Mouse (Mus musculus) thymus, adult 2 months (tissue): ENCODE results near the gene Plxdc1. TPM values are rescaled to one million over a fixed set of nuclear protein-coding genes. Genes with fewer than 3 reads are reported as not detected.
A peak's percentile ranks its signal among the peaks of the same experiment; 100 is the strongest.

ENCODE experiments used
- DNase-seq: peaks from one replicate; pipeline ENCODE4 v3.0.0; 2021
- H3K27ac ChIP-seq: fragments of 200-500 bp; 2 replicates; pipeline ENCODE4 v1.5.1; 2012; ENCODE audit warnings: low read length, control low read depth; ENCODE audit not compliant: control insufficient read depth, insufficient read depth
- H3K27me3 ChIP-seq: fragments of 200-500 bp; 2 replicates; pipeline ENCODE4 v1.6.1; 2012; ENCODE audit warnings: mild to moderate bottlenecking, low read length, moderate library complexity, mixed read lengths; ENCODE audit not compliant: control insufficient read depth, insufficient read depth
- H3K36me3 ChIP-seq: fragments of 200-500 bp; 2 replicates; pipeline ENCODE4 v1.6.1; 2012; ENCODE audit warnings: mild to moderate bottlenecking, low read length, moderate library complexity; ENCODE audit not compliant: control insufficient read depth, insufficient read depth
- H3K4me1 ChIP-seq: fragments of 200-500 bp; replicated peaks from 2 replicates; pipeline ENCODE4 v1.6.1; 2012; ENCODE audit warnings: low read length; ENCODE audit not compliant: control insufficient read depth, insufficient read depth
- H3K4me3 ChIP-seq: fragments of 200-500 bp; 2 replicates; pipeline ENCODE4 v1.5.1; 2012; ENCODE audit warnings: mild to moderate bottlenecking, low read length, control low read depth, moderate library complexity; ENCODE audit not compliant: control insufficient read depth, insufficient read depth
- CTCF ChIP-seq: fragments of 200-500 bp; IDR thresholded peaks from 2 replicates; pipeline ENCODE4 v1.5.1; 2012; ENCODE audit warnings: mild to moderate bottlenecking, control low read depth, low read length, moderate library complexity, borderline replicate concordance; ENCODE audit not compliant: control insufficient read depth, poor library complexity, insufficient read depth; ENCODE audit errors: extremely low read depth
- POLR2A ChIP-seq: fragments of 200-500 bp; IDR thresholded peaks from 2 replicates; pipeline ENCODE4 v1.6.1; 2012; ENCODE audit warnings: mild to moderate bottlenecking, low read length, control low read depth, moderate library complexity; ENCODE audit not compliant: control insufficient read depth, poor library complexity, insufficient read depth; ENCODE audit errors: extremely low read depth
- WGBS: fragments of 180-500 bp; shearing (Covaris S2); methylation state at CpG from one replicate; pipeline ENCODE4 v1.1.7; 2018; 5-methylcytosine and 5-hydroxymethylcytosine counted together
- polyA plus RNA-seq: library from polyadenylated mRNA; depleted of rRNA; stranded (reverse); fragments of >200 nt; gene quantifications from 2 replicates; pipeline ENCODE4 v1.2.3, GENCODE M21; 2012

The Plxdc1 gene
- polyA plus RNA-seq, 1 experiment: 77.5 TPM

DNA sequence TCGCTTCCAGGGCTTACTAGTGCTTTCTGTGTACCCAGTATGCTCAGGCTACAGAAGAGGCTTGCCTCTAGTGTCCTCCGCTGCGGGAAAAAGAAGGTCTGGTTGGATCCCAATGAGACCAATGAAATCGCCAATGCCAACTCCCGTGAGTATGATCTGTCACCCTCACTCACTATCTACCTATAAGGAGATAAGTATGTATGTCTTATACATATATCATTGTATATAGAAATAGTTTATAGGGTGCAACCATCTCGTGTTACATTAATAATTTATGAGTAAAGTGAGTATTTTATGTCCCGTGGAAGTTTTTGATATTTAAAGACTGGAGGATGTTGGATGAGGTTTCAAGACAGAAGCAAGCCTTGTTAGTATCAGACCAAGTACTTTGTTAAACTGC is 41.5 kb upstream of the Plxdc1 start:
- Histone ChIP-seq H3K4me3 (peak overlapping the region; percentile 96; the same call in 1 of the 2 replicates), H3K27me3 (no peaks in the 10 kb centered on the region), H3K4me1 (peaks cover 9% of the 10 kb centered on the region), H3K36me3 (peaks cover 30% of the 10 kb centered on the region), H3K27ac (no peak overlapping the region)
- TF ChIP-seq CTCF (no peak), POLR2A (no peak)
- WGBS: 23% methylated on average over 7 of the region's 7 CpGs
- DNase-seq: no peak

DNA sequence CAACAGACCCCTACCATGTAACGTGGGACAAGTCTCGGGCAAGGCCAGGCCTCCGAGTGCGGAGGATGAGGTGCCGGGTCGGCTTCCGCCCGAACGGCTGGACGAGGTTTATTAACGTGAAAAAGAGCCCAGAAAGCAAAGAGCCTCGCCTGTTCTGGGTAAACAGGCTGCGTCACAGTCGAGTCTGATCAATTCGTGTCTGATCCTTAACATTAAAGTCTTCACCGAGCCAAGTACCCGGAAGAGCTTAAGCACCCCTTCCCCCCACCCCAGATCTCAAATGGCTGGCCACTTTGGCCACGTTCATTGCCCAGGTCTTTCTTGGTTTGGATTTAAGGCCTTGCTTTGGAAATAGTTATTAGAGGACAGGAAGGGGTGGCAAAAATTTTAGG is 41.0 kb upstream of the Plxdc1 start:
- TF ChIP-seq POLR2A (no peak), CTCF (no peak)
- no peak for DNase-seq
- peak overlapping the region; percentile 96 for H3K4me3 ChIP-seq
- H3K27me3 ChIP-seq: no peaks in the 10 kb centered on the region
- H3K4me1 ChIP-seq: peaks cover 11% of the 10 kb centered on the region
- H3K27ac ChIP-seq: no peak overlapping the region
- WGBS: under 1% methylated on average over 18 of the region's 18 CpGs
- peaks cover 30% of the 10 kb centered on the region for H3K36me3 ChIP-seq

DNA sequence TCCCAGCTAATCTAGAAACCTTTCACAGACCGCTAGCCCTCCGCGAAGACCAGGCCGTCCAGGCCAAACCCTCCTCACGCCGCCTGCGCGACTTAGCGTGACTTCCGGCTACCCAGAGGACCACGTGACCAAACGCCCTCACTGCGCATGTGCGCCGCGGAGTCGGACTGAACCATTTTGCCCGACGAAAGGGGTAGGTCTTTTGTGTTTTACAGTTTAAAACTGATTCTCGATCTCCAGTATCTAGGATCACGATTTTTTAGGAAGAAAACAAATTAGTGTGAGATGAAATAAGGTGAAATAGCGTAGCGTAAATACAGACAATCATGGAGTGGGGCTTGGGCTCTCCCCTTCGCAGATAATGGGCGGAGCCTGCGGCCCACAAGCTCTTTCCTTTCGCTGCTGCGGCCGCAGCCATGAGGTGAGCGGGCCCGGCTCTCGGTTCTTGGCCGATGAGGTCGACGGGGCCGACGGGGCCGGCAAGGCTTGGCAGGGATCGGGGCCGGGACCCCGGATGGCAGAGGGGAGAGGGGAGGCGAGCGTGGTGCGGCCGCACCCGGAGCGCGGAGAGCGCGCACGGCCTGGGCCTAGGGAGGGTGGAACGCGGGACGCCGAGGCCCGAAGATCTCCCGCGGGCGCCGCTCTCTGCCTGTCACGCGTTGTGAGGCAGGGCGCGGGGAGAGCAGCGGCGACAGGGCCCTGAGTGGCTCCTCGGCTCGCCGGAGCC is 40.5 kb upstream of the Plxdc1 start, which contains the start of gene Rpl19:
TSS of gene Rpl19 (plus strand) at position 141 of the 727 bp plus-strand sequence.
- WGBS: under 1% methylated on average over 69 of the region's 69 CpGs
- Histone ChIP-seq H3K36me3 (peaks cover 30% of the 10 kb centered on the region), H3K4me3 (peak within 1 kb of the TSS; percentile 96), H3K4me1 (peaks cover 16% of the 10 kb centered on the region), H3K27me3 (no peaks in the 10 kb centered on the region), H3K27ac (0 out of 2 replicates have a peak within 1 kb of the TSS, but pooled peaks have one; percentile 13)
- TF ChIP-seq CTCF: no peak
- TF ChIP-seq POLR2A: peak; percentile 95
- DNase-seq: peak; percentile 87

DNA sequence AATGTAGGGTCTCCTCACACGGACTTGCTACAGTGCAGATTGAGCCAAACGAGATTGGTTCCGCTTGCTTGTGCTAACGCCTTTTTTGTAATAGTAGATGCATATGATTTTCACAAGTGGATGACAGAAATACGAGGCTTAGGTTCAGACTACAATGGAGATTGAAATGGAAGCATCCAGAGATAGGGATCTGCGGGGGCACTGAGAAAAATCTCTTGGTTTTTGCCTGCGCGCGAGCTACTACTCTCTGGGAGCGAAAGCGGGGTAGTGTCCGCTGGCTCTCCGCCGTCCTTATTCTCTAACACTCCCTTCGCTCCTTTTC is 40.0 kb upstream of the Plxdc1 start:
- no peak for DNase-seq
- no peaks in the 10 kb centered on the region for H3K27me3 ChIP-seq
- peaks cover 21% of the 10 kb centered on the region for H3K4me1 ChIP-seq
- peaks cover 30% of the 10 kb centered on the region for H3K36me3 ChIP-seq
- H3K4me3 ChIP-seq: peak overlapping the region; percentile 96
- TF ChIP-seq POLR2A (no peak), CTCF (no peak)
- no peak overlapping the region for H3K27ac ChIP-seq
- WGBS: 7% methylated on average over 15 of the region's 15 CpGs

DNA sequence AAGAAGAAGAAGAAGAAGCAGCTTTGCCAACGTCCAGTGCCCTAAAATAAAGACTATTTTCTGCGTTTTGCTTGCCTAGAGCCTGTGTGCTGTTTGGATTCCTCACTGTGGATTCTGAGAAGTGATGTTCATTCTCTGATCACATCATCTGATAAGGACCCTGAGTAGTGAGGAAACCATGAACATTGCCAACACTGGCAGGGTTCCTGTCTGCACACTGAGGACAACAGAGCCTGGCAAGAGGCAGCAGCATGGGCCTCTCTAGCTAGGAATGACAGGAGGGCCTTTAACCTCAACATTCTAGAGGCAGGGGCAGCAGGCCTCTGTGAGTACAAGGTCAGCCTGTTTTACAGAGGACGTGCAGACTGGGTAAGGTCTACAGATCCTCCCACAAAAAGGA is 38.3 kb upstream of the Plxdc1 start:
- 76% methylated on average over 3 of the region's 3 CpGs for WGBS
- Histone ChIP-seq H3K27ac (no peak overlapping the region), H3K27me3 (no peaks in the 10 kb centered on the region), H3K4me3 (no peak overlapping the region), H3K4me1 (peaks cover 37% of the 10 kb centered on the region), H3K36me3 (peaks cover 14% of the 10 kb centered on the region)
- TF ChIP-seq POLR2A: no peak
- no peak for TF ChIP-seq CTCF
- DNase-seq: no peak

DNA sequence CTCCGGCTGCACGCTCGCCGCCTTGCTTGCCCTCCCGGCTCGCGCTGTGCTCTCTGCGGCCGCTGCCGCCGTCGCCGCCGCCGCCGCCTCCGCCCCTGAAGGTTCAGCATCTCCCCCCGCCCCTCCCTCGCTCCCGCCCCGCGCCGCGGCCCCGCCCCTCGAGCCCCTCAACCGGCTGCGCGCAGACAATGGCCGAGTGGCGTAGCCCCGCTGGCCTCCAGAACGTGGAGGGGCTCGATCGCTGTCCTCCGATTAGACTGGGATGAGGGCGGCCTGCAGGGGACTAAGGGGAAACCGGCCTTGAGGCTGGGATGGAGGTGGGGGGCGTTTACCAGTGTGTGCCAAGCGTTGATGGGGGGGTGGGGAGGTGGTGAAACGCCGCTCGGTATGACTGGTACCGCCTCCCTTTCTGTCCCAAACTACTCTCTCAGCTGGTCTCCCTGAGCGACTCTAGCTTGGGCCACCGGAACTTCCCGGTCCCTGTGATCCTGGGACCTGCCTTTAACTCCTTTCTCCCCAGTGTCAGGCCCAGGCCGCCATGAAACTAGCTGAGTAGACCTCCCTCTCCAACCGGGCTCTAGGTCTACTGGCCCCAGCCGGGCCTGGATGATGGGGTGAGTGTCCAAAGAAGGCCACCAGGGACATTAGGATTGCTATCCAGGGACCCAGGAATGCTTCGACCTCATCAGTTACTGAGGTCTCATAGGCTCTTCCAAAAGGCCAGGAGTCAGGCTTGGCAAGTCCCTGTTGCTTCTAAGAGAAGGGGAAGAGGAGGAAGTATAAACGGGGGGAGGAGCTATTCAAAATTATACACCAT is 36.5 kb upstream of the Plxdc1 start, which contains the start of gene Cacnb1:
TSS of gene Cacnb1 (minus strand) at position 480 of the 817 bp plus-strand sequence.
- H3K36me3 ChIP-seq: no peaks in the 10 kb centered on the region
- peak within 1 kb of the TSS; percentile 8; the same call in 1 of the 2 replicates for H3K27ac ChIP-seq
- H3K4me1 ChIP-seq: peaks cover 41% of the 10 kb centered on the region
- H3K4me3 ChIP-seq: peak within 1 kb of the TSS; percentile 78
- no peaks in the 10 kb centered on the region for H3K27me3 ChIP-seq
- DNase-seq: peak; percentile 73
- WGBS: 2% methylated on average over 49 of the region's 52 CpGs
- no peak for TF ChIP-seq CTCF
- TF ChIP-seq POLR2A: peak; percentile 38; the same call in 1 of the 2 replicates
